Mouse (Mus musculus): ENCODE data around the gene Taz.

Taz gene

DNA sequence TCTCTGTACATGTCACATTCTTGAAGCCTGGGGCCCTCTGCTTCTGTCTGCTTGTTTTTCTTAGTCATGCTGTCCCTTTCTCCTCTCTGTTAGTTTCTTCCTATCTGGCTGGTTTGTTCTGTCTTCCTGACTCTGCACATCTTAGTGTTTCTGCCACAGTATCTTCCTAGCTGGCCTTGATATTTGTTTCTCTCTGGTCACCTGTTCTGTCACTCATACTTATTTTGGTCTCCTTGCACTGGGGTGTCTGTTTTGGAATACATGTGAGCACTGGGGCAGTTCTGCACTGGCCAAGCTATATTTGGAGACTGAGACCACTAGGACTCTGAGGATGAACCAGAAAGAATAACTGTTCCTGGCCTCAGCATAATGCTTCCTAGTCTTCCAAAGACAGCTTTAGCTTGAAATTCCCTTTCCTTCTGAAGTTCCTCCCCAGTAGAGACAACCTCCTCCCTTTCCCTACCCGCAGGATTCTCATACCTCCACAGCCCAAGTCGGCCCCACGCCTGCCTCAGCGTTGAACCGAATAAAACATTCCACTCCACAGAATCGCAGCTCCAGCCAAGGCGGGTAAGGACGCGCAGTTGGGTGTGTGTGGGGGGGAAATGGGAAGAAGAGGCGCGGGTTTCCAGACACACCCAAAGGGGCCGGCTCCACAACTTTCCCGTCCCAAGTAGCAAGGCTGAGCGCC is 526 bp upstream of the Taz start:
- no peak for DNase-seq (ENCODE audit: low read depth)

DNA sequence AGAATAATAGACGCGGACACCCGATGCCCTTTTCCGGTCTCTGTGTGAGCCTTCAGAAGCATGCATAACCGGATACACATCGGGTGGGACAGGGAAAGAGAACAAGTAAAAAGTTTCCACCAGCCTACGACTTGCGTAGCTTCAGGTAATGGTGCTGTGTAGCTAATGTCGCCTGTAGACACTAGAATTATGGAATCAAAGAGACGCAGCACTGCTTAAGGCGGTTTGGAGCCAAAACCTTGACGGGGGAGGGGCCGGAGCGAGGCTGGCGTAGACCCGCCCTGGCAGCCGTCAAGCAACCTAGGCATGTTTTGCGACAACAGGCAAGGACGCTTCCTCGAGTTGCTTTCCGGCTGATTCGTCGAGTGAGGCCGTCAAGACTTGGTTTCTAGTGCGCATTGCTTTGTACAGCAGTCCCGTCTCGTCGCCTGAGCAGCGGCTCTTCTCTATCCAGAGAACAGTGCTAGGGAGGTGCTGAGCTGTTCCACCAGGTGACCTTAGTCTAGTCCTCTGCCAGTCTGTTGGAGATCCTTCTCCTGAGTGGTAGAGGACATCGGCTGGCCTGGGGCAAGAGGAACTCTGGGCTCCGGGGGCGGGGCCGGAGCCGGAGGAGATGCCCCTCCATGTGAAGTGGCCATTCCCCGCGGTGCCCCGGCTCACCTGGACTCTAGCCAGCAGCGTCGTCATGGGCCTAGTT is 831 bp downstream of the Taz start:
- DNase-seq (ENCODE audit: low read depth) = peak; percentile 72

DNA sequence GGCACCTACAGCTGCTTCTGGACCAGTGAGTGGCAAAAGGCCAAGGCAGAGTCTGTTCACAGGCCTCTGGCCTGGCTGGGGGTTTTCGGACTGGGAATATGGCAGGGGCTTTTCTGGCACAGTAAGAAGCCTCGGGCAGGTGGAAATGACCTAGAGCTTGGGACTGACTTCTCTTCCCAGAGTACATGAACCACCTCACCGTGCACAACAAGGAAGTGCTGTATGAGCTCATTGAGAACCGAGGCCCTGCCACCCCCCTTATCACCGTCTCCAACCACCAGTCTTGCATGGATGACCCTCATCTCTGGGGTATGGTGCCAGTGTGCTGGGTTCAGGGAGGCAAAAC is 1.4 kb downstream of the Taz start:
- DNase-seq (ENCODE audit: low read depth) = no peak

DNA sequence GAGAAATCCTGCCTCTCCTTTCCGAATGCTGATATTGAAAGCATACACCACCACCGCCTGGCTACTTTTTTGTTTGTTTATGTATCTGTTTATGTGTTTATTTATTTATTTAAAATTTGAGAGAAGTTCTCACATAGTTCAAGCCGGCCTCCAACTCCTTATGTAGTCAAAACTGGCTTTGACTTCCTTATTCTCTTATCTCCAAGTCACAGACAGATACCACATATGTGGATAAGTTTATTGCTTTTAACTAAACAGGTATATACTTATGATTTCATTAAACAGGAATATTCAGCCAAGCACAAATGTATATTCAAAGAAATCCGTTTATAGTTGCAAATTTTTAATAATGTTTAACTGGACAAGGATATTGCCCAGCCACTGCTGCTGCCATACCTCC is 11.7 kb downstream of the Taz start:
- no peak for DNase-seq (ENCODE audit: low read depth)

DNA sequence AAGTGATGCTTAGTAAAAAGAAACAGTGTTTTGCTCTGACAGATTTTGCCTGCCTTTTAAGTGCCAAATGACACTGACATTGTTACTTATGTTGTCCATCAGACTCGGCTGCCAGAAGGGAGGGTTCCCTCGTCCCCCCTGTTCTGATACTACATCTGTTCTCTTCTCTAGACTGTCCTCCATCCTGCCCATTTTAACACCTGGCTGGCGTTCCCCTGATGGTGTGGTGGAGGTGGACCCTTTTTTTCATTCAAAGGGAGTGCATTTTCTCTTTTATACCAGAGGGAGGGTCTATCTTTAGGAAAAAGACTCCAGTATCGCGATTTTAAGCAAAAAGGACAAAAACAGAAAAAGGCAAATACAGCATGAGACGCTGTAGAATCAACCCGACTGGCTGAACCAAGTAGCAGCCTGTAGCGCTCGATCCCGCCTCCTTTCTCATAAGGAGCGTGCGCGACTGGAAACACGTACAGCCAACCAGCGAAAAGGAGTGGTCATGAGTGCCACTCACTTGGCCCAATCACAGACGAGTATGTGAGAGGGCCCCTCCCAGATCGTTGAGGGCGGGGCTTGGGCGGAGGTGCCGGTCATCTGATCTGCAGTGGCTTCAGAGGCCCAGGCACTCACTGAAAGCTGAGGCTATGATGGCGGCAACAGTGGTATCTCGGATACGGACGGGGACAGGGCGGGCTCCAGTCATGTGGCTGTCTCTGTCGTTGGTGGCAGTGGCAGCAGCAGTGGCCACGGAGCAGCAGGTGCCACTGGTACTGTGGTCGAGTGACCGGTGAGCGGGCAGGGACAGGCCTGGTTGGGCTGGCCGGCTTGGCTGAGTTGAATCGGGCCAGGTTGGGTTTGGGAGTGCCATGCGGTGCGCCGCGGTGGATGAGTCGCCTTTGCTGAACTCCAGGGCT is 15.1 kb downstream of the Taz start, which contains the start of gene Atp6ap1:
Atp6ap1 (plus strand) TSS at position 560 of the 911 bp plus-strand sequence.
- DNase-seq (ENCODE audit: low read depth) = peak; percentile 92

DNA sequence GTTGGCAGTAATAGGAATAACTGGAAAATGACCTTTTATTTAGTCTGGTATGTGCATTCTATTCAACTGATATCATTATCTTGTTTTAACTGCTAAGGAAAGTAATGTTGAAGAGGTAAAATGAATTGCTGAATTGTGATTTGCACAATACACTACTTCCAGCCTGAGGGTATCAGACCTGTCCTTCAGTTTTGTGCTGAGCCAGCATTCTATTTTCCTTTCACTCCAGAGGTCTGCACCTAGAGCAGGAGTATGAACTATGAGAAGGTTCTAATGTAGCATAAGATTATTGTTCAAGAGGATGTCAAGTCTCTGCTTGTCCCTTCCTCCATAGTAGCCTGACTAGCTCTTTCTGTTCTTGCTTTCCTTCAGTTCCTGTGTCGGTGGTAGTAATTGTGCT is 16.6 kb downstream of the Taz start:
- DNase-seq (ENCODE audit: low read depth) = no peak

DNA sequence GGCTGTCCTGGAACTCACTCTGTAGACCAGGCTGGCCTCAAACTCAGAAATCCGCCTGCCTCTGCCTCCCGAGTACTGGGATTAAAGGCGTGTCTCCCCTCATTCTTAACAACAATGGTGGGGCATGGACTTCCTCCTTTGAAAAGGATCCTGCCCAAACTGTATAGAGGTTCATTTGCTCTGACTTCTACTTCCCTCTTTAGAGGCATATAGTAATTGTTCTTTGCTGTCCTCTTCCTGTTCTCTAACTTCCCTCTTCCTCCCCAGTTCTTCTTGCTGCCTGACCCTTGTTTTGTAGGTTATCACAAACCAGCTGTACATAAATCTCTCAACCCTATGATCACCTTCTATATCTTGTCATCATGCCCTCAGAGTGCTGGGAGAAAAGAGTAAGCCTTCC is 18.0 kb downstream of the Taz start:
- DNase-seq (ENCODE audit: low read depth) = no peak

DNA sequence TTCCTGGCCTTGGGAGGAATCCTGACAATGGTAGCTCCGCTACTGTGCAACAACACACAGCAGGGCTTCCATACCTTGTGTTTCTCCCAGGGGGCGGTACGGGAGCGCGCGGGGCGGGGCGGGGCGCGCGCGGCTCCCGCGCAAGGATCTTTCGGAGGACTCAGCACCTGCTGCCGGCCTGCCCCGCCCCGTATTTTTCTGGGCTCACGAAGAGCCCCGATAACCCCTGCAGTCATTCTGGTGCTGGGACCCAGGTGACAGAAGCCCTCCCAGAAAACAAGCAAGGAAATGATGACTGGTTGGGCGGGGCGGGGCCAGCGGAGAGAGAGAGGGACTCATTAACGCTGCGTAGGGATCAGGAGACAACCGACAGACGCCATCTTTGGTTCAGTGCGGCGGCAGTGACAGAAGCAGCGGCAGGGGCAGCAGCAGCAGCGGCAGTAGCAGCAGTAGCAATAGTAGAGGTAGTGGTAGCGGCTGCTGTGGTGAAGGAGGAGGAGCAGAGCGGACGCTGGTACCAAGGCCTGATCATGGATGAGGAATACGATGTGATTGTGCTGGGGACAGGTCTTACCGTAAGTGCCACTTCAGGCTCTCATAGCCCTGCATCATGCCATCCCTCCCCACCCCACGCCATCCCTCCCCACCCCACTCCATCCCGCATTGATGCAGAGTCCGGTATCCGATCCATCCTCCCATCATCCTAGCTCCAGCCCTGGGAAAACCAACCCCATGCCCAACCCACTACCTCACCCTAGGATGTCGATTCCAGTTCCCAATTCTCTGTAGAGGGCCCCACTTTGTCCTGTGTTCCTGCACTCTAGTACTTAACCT is 23.4 kb downstream of the Taz start, which contains the start of gene Gdi1:
Gdi1 (plus strand) TSS at position 132 of the 834 bp plus-strand sequence.
- no peak for DNase-seq (ENCODE audit: low read depth)

DNA sequence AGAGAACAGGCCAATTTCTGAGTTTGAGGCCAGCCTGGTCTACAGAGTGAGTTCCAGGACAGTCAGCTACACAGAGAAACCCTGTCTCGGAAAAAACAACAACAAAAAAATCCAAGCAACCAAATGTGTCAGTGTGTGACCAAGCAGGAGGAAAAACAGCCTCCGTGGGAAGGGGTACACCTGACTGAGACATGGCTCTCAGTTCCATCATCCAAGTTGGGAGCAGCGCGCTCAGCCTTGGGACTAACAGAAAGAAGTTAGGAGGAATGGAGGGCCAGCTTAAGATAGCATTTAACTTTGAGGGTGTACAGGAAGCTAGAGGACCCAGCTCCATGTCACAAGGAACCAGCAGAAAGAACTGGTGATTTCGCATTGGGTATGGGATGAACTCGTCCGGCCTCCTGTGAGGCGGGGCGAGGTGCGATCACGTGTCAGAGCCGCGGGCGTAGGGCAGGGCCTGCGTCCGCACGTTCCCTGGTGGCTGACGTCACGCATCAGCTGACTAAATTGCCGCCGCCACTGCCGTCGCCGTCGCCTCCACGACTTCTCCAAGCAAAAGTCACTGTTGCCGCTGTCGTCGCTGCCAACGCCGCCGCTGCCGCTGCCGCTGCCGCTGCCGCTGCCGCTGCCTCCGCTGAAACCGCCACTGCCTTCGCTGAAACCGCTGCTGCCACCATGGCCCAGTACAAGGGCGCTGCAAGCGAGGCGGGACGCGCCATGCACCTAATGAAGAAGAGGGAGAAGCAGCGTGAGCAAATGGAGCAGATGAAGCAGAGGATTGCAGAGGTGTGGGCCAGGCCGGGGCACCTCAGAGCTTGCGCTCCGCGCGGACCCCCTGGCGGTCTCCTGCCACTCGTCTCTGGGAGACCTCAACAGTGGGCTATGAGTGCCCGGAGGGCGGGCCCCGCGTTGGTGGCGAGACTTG is 31.1 kb downstream of the Taz start, which contains the start of gene Fam50a:
Fam50a (plus strand) TSS at position 494 of the 925 bp plus-strand sequence.
- DNase-seq (ENCODE audit: low read depth) = peak; percentile 65

DNA sequence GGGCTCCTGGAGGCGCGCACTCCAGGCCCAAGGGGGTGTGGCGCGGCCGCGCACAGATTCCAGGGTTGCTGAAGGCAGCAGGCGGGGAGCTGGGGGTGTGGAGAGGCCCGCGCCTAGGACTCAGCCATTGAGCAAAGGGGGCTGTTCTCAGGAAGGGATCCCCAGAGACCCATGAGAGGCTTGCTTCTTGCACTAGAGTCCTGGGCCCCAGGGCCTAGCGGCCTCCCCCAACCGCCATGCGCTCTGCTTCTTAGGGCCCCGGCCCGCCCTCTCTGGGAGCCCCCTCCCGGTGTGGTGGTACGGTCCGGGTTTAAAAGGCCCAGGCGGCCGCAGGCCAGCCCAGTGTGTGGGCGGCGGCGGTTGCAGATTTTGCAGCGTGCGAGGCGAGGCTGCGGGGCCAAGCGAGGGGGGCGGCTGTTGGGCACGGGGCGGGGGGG is 47.0 kb downstream of the Taz start, which contains the start of gene Plxna3:
Plxna3 (plus strand) TSS at position 342 of the 437 bp plus-strand sequence.
- DNase-seq (ENCODE audit: low read depth) = no peak

DNA sequence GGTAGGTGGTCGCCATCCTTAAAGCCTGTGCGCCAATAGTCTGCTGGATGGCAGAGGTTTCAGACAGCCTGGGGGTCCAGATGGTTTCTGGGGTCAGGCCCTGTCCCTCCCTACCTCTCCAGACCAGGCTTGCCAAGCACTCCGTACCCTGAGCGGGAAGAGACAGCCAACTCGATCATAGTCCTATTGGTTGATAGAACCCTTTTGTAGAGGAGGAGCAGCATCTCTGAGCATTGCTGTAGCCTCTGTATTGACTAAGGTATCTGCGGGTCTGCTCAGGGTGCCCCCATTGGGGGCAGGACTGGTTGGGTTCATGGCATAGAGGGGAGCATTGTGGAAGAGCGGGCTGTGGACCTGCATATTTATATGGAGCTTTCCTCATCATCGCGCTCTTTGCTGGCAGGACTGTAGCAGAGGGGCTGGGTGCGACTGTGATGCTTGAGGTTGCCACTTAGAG is 47.5 kb downstream of the Taz start:
- no peak for DNase-seq (ENCODE audit: low read depth)

DNA sequence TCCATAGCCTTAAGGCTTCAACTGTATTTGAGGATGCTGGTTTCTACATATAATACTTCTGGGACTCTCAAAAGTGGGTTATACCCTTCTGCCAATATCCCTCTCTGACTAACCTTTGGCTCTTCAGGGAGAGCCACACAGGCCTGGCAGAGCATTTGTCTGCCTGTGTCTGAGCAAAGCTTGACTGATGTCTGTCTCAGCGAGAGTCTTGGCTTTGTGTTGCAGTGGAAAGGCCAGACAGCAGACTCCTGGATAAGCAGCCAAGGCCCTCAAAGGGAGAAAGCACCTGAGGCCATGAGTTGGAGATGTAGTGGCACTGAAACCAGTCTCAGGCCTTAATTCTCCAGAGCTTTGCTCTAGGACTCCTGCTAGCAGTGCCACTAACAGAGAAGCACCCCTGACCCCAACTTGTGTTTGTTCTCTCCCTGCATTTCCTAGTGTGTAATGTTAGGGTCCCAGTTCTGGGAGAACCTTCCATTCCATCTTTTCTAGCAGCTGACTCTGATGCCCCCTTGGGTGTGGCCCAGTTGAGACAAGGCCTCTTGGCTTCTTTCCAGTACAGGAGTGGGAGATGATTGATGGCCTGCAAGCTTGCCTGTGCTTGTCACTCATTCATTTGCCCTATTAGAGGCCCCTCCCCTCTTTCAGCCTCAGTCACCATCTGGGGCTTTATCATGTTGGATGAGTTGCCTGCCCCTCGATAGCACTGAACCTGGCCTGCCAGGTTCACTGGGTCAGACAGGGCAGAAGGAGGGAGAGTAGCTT is 48.6 kb downstream of the Taz start:
- DNase-seq (ENCODE audit: low read depth) = no peak

Data from fibroblast of lung, adult 2 months (primary cell).